ENCODE assay signal across 30 mouse cellular contexts in genomic region chr15:79858979-79859378, GRCm38 (mm10). TPM values are rescaled to one million over a fixed set of nuclear protein-coding genes. Genes with fewer than 3 reads are reported as not detected.
"Had no signal": no experiment of that assay in that cellular context is flagged by ENCODE, and none has a peak within 500 bp of the region (broad histone marks: within the 10 kb centered on the region; RNA-seq: fewer than 3 reads in every experiment).

No protein-coding gene starts in this region.

- H3K36me3 ChIP-seq: heart, embryonic 10.5 days; heart, embryonic 13.5 days; hindbrain, embryonic 13.5 days; hindbrain, embryonic 15.5 days; kidney, embryonic 15.5 days; limb, embryonic 13.5 days; limb, embryonic 15.5 days; liver, embryonic 12.5 days had no signal

- H3K9ac ChIP-seq: heart, embryonic 13.5 days; hindbrain, embryonic 13.5 days; hindbrain, embryonic 15.5 days; kidney, embryonic 15.5 days; limb, embryonic 13.5 days; limb, embryonic 15.5 days; liver, embryonic 12.5 days; liver, embryonic 14.5 days had no signal

- H3K27ac ChIP-seq: heart, embryonic 10.5 days; heart, embryonic 13.5 days; hindbrain, embryonic 13.5 days; hindbrain, embryonic 15.5 days; hindbrain, postnatal 0 days; kidney, embryonic 15.5 days; kidney, postnatal 0 days; limb, embryonic 13.5 days; limb, embryonic 15.5 days; liver, embryonic 12.5 days; liver, embryonic 14.5 days had no signal

- H3K4me3 ChIP-seq: heart, embryonic 10.5 days; heart, embryonic 13.5 days; hindbrain, embryonic 13.5 days; hindbrain, embryonic 15.5 days; kidney, embryonic 15.5 days; limb, embryonic 13.5 days; limb, embryonic 15.5 days; liver, embryonic 12.5 days had no signal

- DNase-seq: gastrocnemius, postnatal 14 days; gastrocnemius, postnatal 36 days; heart, adult 18-20 months; heart, postnatal 10 days; heart, postnatal 36 days; kidney, adult 11 months; kidney, adult 2 months; kidney, adult 9 months; kidney, postnatal 14 days; kidney, postnatal 36 days; layer of hippocampus, adult 9-11 months; layer of hippocampus, postnatal 36 days; left cerebral cortex, postnatal 4 days had no signal

- H3K9me3 ChIP-seq: heart, embryonic 10.5 days; heart, embryonic 13.5 days; hindbrain, embryonic 13.5 days; hindbrain, embryonic 15.5 days; kidney, embryonic 15.5 days; limb, embryonic 13.5 days; limb, embryonic 15.5 days; liver, embryonic 12.5 days had no signal

- H3K4me1 ChIP-seq: heart, embryonic 10.5 days; hindbrain, embryonic 13.5 days; hindbrain, embryonic 15.5 days; kidney, embryonic 15.5 days; limb, embryonic 13.5 days; liver, embryonic 12.5 days had no signal

- H3K4me2 ChIP-seq: heart, embryonic 13.5 days; hindbrain, embryonic 13.5 days; hindbrain, embryonic 15.5 days; kidney, embryonic 15.5 days; limb, embryonic 13.5 days; limb, embryonic 15.5 days; liver, embryonic 12.5 days had no signal

- H3K27me3 ChIP-seq: heart, embryonic 13.5 days; hindbrain, embryonic 13.5 days; hindbrain, embryonic 15.5 days; kidney, embryonic 15.5 days; limb, embryonic 13.5 days; limb, embryonic 15.5 days had no signal

- ATAC-seq: hindbrain, postnatal 0 days; intestine, embryonic 16.5 days; liver, embryonic 12.5 days had no signal

RNA-seq across cellular contexts. Expression of gene Npcd, which starts 24.9 kb away (rescaled TPM):
- total RNA-seq: hematopoietic stem cell, adult 5-6 weeks; liver, adult 2 months had no signal
- polyA plus RNA-seq: heart, embryonic 10.5 days; heart, embryonic 13.5 days; intestine, embryonic 14.5 days; intestine, embryonic 16.5 days; kidney, adult 2 months; kidney, embryonic 15.5 days; large intestine, adult 2 months; limb, embryonic 11.5 days; limb, embryonic 15.5 days; liver, adult 2 months; liver, embryonic 12.5 days had no signal
